Mouse (Mus musculus) ES-Bruce4 (cell line): ENCODE data around the gene Sema5b. TPM values are rescaled to one million over a fixed set of nuclear protein-coding genes. Genes with fewer than 3 reads are reported as not detected.

ENCODE experiments used
- H3K27ac ChIP-seq: 2 replicates; pipeline ENCODE4 v1.5.1; 2012; ENCODE audit warnings: low read length, inconsistent platforms; ENCODE audit not compliant: insufficient read depth
- H3K27me3 ChIP-seq: 2 replicates; pipeline ENCODE4 v1.6.1; 2012; ENCODE audit warnings: mild to moderate bottlenecking, low read length, inconsistent platforms; ENCODE audit not compliant: control insufficient read depth, poor library complexity, insufficient read depth, severe bottlenecking
- H3K36me3 ChIP-seq: 2 replicates; pipeline ENCODE4 v1.6.1; 2012; ENCODE audit warnings: inconsistent platforms, mild to moderate bottlenecking, low read length, moderate library complexity; ENCODE audit not compliant: control insufficient read depth, poor library complexity, insufficient read depth, severe bottlenecking
- H3K4me1 ChIP-seq: one replicate; pipeline ENCODE4 v1.8.1; 2011; ENCODE audit warnings: low read length; ENCODE audit not compliant: control insufficient read depth, insufficient read depth
- H3K4me3 ChIP-seq: 2 replicates; pipeline ENCODE4 v1.5.1; 2011; ENCODE audit warnings: low read depth, mild to moderate bottlenecking, low read length
- H3K9ac ChIP-seq: 2 replicates; pipeline ENCODE4 v1.6.1; 2012; ENCODE audit warnings: low read depth, mild to moderate bottlenecking, inconsistent platforms; ENCODE audit not compliant: poor library complexity, severe bottlenecking
- H3K9me3 ChIP-seq: replicated peaks from 2 replicates; pipeline ENCODE4 v1.6.1; 2012; ENCODE audit warnings: mild to moderate bottlenecking, low read length, inconsistent platforms; ENCODE audit not compliant: control insufficient read depth, poor library complexity, insufficient read depth, severe bottlenecking
- CTCF ChIP-seq: IDR thresholded peaks from one replicate; pipeline ENCODE4 v1.8.1; 2011; ENCODE audit warnings: low read depth, low read length
- EP300 ChIP-seq: IDR thresholded peaks from 2 replicates; pipeline ENCODE4 v1.6.1; 2011; ENCODE audit warnings: low read depth, low read length; ENCODE audit not compliant: insufficient read depth
- POLR2A ChIP-seq: IDR thresholded peaks from one replicate; pipeline ENCODE4 v1.8.1; 2011; ENCODE audit warnings: low read length; ENCODE audit not compliant: insufficient read depth
- polyA plus RNA-seq: library from polyadenylated mRNA; stranded (reverse); fragments of >200 nt; gene quantifications from 2 replicates; pipeline ENCODE4 v1.2.4, GENCODE M21; 2011; ENCODE audit warnings: low read depth; ENCODE audit not compliant: missing spikeins, insufficient read depth, insufficient read length

The Sema5b gene
- polyA plus RNA-seq, 1 experiment = 1.6 TPM

- Histone ChIP-seq H3K27ac (no peak overlapping the region), H3K9ac (no peak overlapping the region), H3K27me3 (no peaks in the 10 kb centered on the region), H3K36me3 (no peaks in the 10 kb centered on the region), H3K4me1 (no peaks in the 10 kb centered on the region), H3K4me3 (no peak overlapping the region), H3K9me3 (no peaks in the 10 kb centered on the region)
- no peak for TF ChIP-seq POLR2A
- TF ChIP-seq CTCF = no peak
Observed at GRCm38 (mm10) chr16:35508581-35508980, 32.4 kb upstream of the Sema5b start.

- H3K4me3 ChIP-seq = no peak overlapping the region
- H3K36me3 ChIP-seq = no peaks in the 10 kb centered on the region
- H3K4me1 ChIP-seq = no peaks in the 10 kb centered on the region
- no peaks in the 10 kb centered on the region for H3K9me3 ChIP-seq
- H3K27ac ChIP-seq = no peak overlapping the region
- H3K27me3 ChIP-seq = no peaks in the 10 kb centered on the region
- TF ChIP-seq POLR2A (no peak), EP300 (no peak), CTCF (no peak)
- H3K9ac ChIP-seq = no peak overlapping the region
Observed at GRCm38 (mm10) chr16:35509331-35510070, 31.4 kb upstream of the Sema5b start.

- Histone ChIP-seq H3K36me3 (no peaks in the 10 kb centered on the region), H3K9ac (no peak overlapping the region), H3K4me3 (no peak overlapping the region), H3K27ac (no peak overlapping the region), H3K27me3 (no peaks in the 10 kb centered on the region), H3K4me1 (no peaks in the 10 kb centered on the region), H3K9me3 (no peaks in the 10 kb centered on the region)
- TF ChIP-seq EP300 (no peak), POLR2A (no peak)
Observed at GRCm38 (mm10) chr16:35515977-35516612, 24.9 kb upstream of the Sema5b start.

- TF ChIP-seq POLR2A = no peak
- TF ChIP-seq CTCF = no peak
- TF ChIP-seq EP300 = no peak
- Histone ChIP-seq H3K27me3 (no peaks in the 10 kb centered on the region), H3K9ac (no peak overlapping the region), H3K4me1 (no peaks in the 10 kb centered on the region), H3K4me3 (no peak overlapping the region), H3K36me3 (no peaks in the 10 kb centered on the region), H3K27ac (no peak overlapping the region), H3K9me3 (no peaks in the 10 kb centered on the region)
Observed at GRCm38 (mm10) chr16:35517976-35518951, 22.7 kb upstream of the Sema5b start.

GRCm38 (mm10) chr16:35519245-35519644 lies 21.7 kb upstream of the Sema5b start:
- Histone ChIP-seq H3K36me3 (no peaks in the 10 kb centered on the region), H3K9ac (no peak overlapping the region), H3K27ac (no peak overlapping the region), H3K4me3 (no peak overlapping the region), H3K27me3 (no peaks in the 10 kb centered on the region), H3K4me1 (no peaks in the 10 kb centered on the region), H3K9me3 (no peaks in the 10 kb centered on the region)
- no peak for TF ChIP-seq CTCF
- TF ChIP-seq EP300 = no peak
- TF ChIP-seq POLR2A = no peak
